ENCODE assay signal across 12 mouse cellular contexts in the genomic region with DNA sequence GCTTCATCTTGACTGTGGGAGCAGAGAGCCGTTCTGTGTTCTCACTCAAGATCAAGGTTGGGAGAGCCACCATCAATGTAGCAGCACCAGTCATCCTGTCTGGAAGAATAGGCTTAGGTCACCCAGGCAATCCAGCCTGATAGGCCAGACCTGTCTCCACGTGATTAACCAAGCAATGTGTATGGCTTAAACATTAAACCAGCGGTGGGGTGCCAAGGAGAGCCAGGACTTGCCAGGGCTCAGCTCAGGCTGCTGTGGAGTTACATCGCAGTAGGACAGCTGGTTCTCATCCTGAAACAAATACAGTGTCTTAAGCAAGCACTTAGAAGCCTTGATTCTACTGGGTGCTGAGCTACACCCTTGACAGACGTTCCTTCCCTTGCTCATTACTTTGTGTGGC.
DNase-seq lines count a peak whose midpoint lies in the region; ATAC-seq and TF ChIP-seq lines count a peak whose summit lies in the region.
"Had no signal": no experiment of that assay in that cellular context is flagged by ENCODE, and none has a peak within 500 bp of the region (broad histone marks: within the 10 kb centered on the region; RNA-seq: fewer than 3 reads in every experiment).

No protein-coding gene starts in this region.

- no peak for TF ChIP-seq CTCF in heart, adult 2 months (IDR thresholded peaks at IDR 0.05)

- peaks cover 2% of the 10 kb centered on the region; the same call in 1 of the 2 replicates for H3K36me3 ChIP-seq in heart, adult 2 months (ENCODE audit: control insufficient read depth, insufficient read depth, low read length)
- no peaks in the 10 kb centered on the region for H3K36me3 ChIP-seq in heart, embryonic 12.5 days
- no peaks in the 10 kb centered on the region for H3K36me3 ChIP-seq in heart, embryonic 15.5 days
- H3K36me3 ChIP-seq in kidney, embryonic 16.5 days (ENCODE audit: insufficient read depth, low read length), result no peaks in the 10 kb centered on the region
- H3K36me3 ChIP-seq: liver, embryonic 13.5 days; midbrain, embryonic 13.5 days had no signal

- H3K4me3 ChIP-seq in heart, adult 2 months, result no peak overlapping the region
- H3K4me3 ChIP-seq in heart, embryonic 12.5 days, result no peak overlapping the region
- no peak overlapping the region for H3K4me3 ChIP-seq in heart, embryonic 15.5 days
- H3K4me3 ChIP-seq in kidney, embryonic 16.5 days (ENCODE audit: low read length), result no peak overlapping the region
- H3K4me3 ChIP-seq: liver, embryonic 13.5 days; midbrain, embryonic 13.5 days had no signal

- H3K9ac ChIP-seq in heart, adult 2 months (ENCODE audit: low read depth, low read length), result no peak overlapping the region
- no peak overlapping the region for H3K9ac ChIP-seq in heart, embryonic 12.5 days
- H3K9ac ChIP-seq in heart, embryonic 15.5 days, result no peak overlapping the region
- H3K9ac ChIP-seq in kidney, embryonic 16.5 days (replicated peaks; ENCODE audit: low read length), result no peak overlapping the region
- H3K9ac ChIP-seq: liver, embryonic 13.5 days; midbrain, embryonic 13.5 days had no signal

- TF ChIP-seq EP300 in heart, adult 2 months (IDR thresholded peaks at IDR 0.05; ENCODE audit: insufficient read depth, low read depth, low read length), result no peak

- H3K27ac ChIP-seq in heart, adult 2 months, result peak overlapping the region; percentile 86
- no peak overlapping the region for H3K27ac ChIP-seq in heart, embryonic 12.5 days (ENCODE audit: poor library complexity, severe bottlenecking)
- peak overlapping the region; percentile 74 for H3K27ac ChIP-seq in heart, embryonic 15.5 days
- H3K27ac ChIP-seq in kidney, embryonic 16.5 days (ENCODE audit: low read length), result peak overlapping the region; percentile 40; the same call in 1 of the 2 replicates
- H3K27ac ChIP-seq: liver, embryonic 13.5 days; midbrain, embryonic 13.5 days had no signal

- TF ChIP-seq POLR2A in heart, adult 2 months (IDR thresholded peaks at IDR 0.05; ENCODE audit: insufficient read depth, low read depth, low read length), result no peak

- WGBS in heart, adult 2 months, result 53% methylated on average over 5 of the region's 5 CpGs
- WGBS in heart, embryonic 12.5 days, result 78% methylated on average over 5 of the region's 5 CpGs
- WGBS in heart, embryonic 15.5 days, result 69% methylated on average over 5 of the region's 5 CpGs
- 55% methylated on average over 5 of the region's 5 CpGs for WGBS in kidney, embryonic 16.5 days

- peaks cover 7% of the 10 kb centered on the region for H3K4me1 ChIP-seq in heart, adult 2 months (ENCODE audit: control insufficient read depth, insufficient read depth, low read length)
- H3K4me1 ChIP-seq in heart, embryonic 12.5 days (replicated peaks), result peaks cover 13% of the 10 kb centered on the region
- peaks cover 11% of the 10 kb centered on the region for H3K4me1 ChIP-seq in heart, embryonic 15.5 days (replicated peaks)
- H3K4me1 ChIP-seq in kidney, embryonic 16.5 days (ENCODE audit: insufficient read depth, low read length), result no peaks in the 10 kb centered on the region; the same call in 1 of the 2 replicates
- H3K4me1 ChIP-seq: liver, embryonic 13.5 days; midbrain, embryonic 13.5 days had no signal

- ATAC-seq in heart, embryonic 12.5 days (ENCODE audit: insufficient number of reproducible peaks, low FRiP score), result no peak
- ATAC-seq in heart, embryonic 15.5 days (replicated peaks; ENCODE audit: insufficient number of reproducible peaks, insufficient read depth, low FRiP score, low read depth), result no peak
- ATAC-seq in kidney, embryonic 16.5 days (ENCODE audit: low FRiP score, low TSS enrichment), result peak; percentile 86
- ATAC-seq: hindbrain, embryonic 16.5 days; midbrain, embryonic 13.5 days had no signal

- H3K27me3 ChIP-seq in heart, adult 2 months (ENCODE audit: control insufficient read depth, insufficient read depth, low read length), result no peaks in the 10 kb centered on the region
- no peaks in the 10 kb centered on the region for H3K27me3 ChIP-seq in heart, embryonic 12.5 days (replicated peaks)
- H3K27me3 ChIP-seq in heart, embryonic 15.5 days, result no peaks in the 10 kb centered on the region
- no peaks in the 10 kb centered on the region for H3K27me3 ChIP-seq in kidney, embryonic 16.5 days (ENCODE audit: insufficient read depth, low read length)
- H3K27me3 ChIP-seq: liver, embryonic 13.5 days had no signal

- peak in 1 of 2 experiments; percentile 30 for DNase-seq in heart, adult 2 months
- peak; percentile 31 for DNase-seq in lung, postnatal 14 days
- DNase-seq in spleen, postnatal 14 days (ENCODE audit: low spot score in 2 of 2), result no peak
- no peak for DNase-seq in spleen, adult 12 weeks (ENCODE audit: low spot score)
- DNase-seq: cerebellum, adult 18-20 months; gastrocnemius, postnatal 36 days; liver, embryonic 13.5 days had no signal

- no peaks in the 10 kb centered on the region for H3K9me3 ChIP-seq in heart, embryonic 12.5 days (replicated peaks)
- H3K9me3 ChIP-seq in heart, embryonic 15.5 days (replicated peaks), result no peaks in the 10 kb centered on the region
- no peaks in the 10 kb centered on the region for H3K9me3 ChIP-seq in kidney, embryonic 16.5 days (ENCODE audit: low read length)
- H3K9me3 ChIP-seq: liver, embryonic 13.5 days; midbrain, embryonic 13.5 days had no signal

- H3K4me2 ChIP-seq in heart, embryonic 12.5 days, result no peak overlapping the region
- no peak overlapping the region for H3K4me2 ChIP-seq in heart, embryonic 15.5 days
- H3K4me2 ChIP-seq in kidney, embryonic 16.5 days (replicated peaks; ENCODE audit: low read depth, low read length), result no peak overlapping the region
- H3K4me2 ChIP-seq: liver, embryonic 13.5 days; midbrain, embryonic 13.5 days had no signal

- intact Hi-C loops in heart, adult 2 months (cut with DNase I), result no loop called here

- no peaks in the 10 kb centered on the region for H3K79me2 ChIP-seq in heart, adult 2 months (replicated peaks; ENCODE audit: control insufficient read depth, insufficient read depth, low read length)
